Mouse (Mus musculus) olfactory bulb, adult 2 months (tissue): Measurements from ENCODE around the gene Rbms1.

Source experiments
- CTCF ChIP-seq: fragments of 200-500 bp; IDR thresholded peaks from 2 replicates; pipeline ENCODE4 v1.5.1; 2012; ENCODE audit warnings: low read depth, mild to moderate bottlenecking, low read length, moderate library complexity; ENCODE audit not compliant: insufficient read depth
- POLR2A ChIP-seq: fragments of 200-500 bp; IDR thresholded peaks from 2 replicates; pipeline ENCODE4 v1.6.1; 2012; ENCODE audit warnings: mild to moderate bottlenecking, low read depth, low read length, moderate library complexity; ENCODE audit not compliant: insufficient read depth

GRCm38 (mm10) chr2:60963616-60964015 is 624 bp upstream of the Rbms1 start:
- no peak for TF ChIP-seq CTCF
- no peak for TF ChIP-seq POLR2A
